Mouse (Mus musculus) natural killer cell, adult 2 months (primary cell): ENCODE data around the gene Lrrc29.
"Not testable (repeated sequence)": the region's sequence is repeated elsewhere in the genome, so short reads cannot be mapped to it uniquely, and the experiment has no call there.

ENCODE experiments used
- DNase-seq, 2 experiments: peaks; one replicate each; pipeline ENCODE4 v3.0.0; 2022; ENCODE audit warnings: low spot score in 2 of 2

The Lrrc29 gene

DNA sequence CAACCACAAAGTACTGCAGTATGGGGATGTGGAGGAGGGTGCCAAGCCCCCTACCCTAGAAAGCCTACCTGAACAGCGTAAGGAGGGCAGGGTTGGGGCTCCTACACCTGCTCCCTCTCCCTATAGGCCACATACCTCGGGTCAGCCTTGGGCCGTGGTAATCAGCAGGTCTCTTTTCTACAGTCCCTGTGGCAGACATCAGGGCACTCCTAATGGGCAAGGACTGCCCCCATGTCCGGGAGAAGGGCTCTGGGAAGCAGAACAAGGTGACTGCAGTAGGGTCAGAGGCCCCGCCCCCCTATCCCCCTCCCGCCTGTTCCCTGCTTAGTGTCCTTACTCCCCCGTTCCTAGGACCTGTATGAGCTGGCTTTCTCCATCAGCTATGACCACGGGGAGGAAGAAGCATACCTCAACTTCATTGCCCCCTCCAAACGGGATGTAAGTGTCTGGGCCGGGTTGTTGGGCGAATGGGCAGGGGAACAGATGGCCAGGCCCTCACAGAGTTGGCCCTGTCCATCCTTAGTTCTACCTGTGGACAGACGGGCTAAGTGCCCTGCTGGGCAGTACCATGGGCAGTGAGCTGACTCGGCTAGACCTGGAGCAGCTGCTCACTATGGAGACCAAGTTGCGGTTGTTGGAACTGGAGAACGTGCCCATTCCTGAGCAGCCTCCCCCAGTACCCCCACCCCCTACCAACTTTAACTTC, 16.8 kb downstream of the Lrrc29 start:
- DNase-seq = no peak

- DNase-seq = no peak
Measured at GRCm38 (mm10) chr8:105308428-105308827, 17.6 kb downstream of the Lrrc29 start.

GRCm38 (mm10) chr8:105307670-105308069, 18.4 kb downstream of the Lrrc29 start:
- DNase-seq = no peak

DNA sequence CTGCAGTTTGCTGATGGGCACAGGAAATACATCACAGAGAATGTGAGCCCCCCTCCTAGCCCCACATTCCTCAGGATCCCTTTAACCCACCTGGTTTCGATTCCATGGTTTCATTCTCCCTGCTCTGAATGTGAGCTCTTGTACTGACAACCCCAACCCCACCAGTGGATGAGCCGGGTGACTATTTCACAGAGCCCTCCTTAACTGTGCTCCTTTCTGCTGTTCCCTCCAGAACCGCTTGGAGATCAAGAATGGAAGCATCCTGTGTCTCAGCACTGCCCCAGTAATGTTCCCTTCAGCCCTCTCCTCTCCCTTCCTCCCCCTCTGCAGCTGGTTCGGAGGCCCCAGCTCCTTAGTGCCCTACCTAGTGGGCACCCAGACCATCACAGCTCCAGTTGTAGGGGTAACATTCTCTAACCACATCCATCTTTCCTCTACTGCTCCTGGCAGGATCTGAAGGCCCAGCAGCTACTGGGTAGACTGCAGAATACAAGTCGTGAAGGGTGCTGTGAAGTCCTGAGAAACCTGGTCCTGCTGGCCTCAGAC, 19.9 kb downstream of the Lrrc29 start:
- DNase-seq = no peak

DNA sequence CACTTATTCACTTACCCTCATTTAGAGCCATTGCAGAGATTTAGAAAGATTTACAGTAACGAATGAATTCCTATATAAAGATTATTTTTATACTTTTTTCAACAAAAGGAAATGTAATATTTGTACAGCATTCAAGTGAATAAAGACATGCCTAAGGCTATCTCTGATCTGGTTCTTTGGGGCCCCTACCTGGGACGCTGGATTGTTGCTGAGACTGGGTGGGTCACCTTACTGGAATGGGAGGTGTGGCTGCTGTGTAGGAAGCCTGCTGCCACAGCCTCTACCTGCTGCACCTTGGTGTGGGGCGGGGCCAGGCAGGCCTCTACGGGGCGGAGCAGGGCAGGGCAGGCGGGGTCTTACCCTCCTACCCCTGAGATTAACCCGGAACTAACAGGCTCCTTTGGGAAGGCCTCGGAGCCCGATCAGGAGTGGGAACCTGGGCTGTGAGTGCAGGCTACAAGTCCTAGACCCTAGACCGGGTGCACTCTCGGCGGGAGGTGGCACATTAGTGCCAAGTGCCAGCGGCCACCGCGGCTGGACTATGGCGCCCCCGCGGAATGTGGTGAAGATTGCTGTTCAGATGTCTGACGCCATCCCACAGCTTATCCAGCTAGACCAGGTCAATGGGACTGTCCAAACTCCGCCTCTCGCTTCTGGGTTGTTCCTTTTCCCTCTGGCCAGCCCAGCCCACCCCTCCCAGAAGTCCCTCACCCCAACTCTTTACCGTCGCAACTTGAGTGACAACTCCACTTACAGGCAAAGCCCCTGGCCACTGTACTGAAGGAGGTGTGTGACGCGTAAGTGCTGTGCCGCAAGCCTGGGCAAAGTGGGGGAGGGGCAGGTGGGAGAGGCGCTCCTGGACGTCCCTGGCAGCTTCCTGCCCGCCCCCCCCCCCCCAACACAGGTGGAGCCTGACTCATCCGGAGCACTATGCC, 20.6 kb downstream of the Lrrc29 start, which contains the start of gene Elmo3:
TSS of gene Elmo3 (plus strand) at position 391 of the 935 bp plus-strand sequence.
- DNase-seq = peak in 1 of 2 experiments; percentile 27

GRCm38 (mm10) chr8:105304325-105305210, 21.5 kb downstream of the Lrrc29 start:
- DNase-seq = no peak

- no peak for DNase-seq
Measured at GRCm38 (mm10) chr8:105303874-105304273, 22.2 kb downstream of the Lrrc29 start.

GRCm38 (mm10) chr8:105303396-105303795, 22.7 kb downstream of the Lrrc29 start:
- DNase-seq = no peak

DNA sequence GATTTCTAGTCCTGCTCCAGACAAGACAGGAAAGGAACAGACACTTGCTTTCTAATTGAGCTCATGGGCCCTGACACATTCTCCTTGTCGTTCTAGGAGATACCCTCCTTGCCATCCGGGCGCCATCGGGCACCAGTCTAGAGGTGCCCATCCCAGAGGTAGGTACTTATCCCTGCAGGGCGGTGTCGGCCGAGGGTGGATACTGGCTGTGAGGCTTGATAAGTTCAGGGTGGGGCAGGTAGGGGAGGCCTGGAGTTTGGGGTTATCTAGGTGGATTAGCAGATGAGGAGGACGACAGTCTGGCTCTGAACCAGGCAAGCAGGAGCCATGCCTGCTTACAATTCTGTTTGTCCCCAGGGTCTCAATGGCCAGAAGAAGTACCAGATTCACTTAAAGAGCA, 26.1 kb downstream of the Lrrc29 start:
- no peak for DNase-seq

GRCm38 (mm10) chr8:105298351-105299252, 27.5 kb downstream of the Lrrc29 start:
- DNase-seq = no peak

DNA sequence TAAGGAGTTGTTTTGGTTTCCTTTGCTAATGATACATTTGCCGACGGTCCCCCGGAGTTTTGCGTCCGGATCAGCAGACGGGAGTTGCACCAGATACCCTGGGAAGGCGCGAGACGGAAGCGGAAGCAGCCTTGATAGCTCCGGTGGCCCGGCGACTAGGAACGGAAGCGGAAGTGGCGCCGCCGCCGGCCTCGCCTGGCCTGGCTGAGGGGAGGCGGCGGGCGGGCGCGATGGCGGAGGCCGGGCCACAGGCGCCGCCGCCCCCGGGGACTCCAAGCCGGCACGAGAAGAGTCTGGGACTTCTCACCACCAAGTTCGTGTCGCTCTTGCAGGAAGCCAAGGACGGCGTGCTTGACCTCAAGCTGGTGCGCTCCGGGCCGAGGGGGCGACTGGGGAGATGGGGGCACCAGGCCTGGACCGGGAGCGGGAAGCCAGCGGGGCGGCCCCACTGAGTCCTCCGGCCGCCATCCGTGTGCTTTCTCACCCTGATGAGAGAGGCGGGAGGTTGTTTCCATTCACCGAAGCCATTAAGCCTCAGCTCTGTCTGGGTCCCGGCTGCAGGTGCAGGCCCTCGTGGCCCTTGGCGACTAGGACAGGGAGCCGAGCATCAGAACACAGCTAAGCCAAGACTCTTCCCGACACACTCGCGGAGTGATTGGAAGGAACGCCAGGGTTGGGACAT, 28.4 kb downstream of the Lrrc29 start, which contains the start of gene E2f4:
TSS of gene E2f4 (plus strand) at position 153 of the 682 bp plus-strand sequence.
- DNase-seq = peak; percentile 81 to 87

- DNase-seq = peak in 1 of 2 experiments; percentile 33
Measured at GRCm38 (mm10) chr8:105295895-105296573, 30.0 kb downstream of the Lrrc29 start, which contains the start of gene Exoc3l. Gene Exoc3l (minus strand): TSS chr8:105296101.

GRCm38 (mm10) chr8:105295256-105295655, 30.8 kb downstream of the Lrrc29 start:
- DNase-seq = no peak

DNA sequence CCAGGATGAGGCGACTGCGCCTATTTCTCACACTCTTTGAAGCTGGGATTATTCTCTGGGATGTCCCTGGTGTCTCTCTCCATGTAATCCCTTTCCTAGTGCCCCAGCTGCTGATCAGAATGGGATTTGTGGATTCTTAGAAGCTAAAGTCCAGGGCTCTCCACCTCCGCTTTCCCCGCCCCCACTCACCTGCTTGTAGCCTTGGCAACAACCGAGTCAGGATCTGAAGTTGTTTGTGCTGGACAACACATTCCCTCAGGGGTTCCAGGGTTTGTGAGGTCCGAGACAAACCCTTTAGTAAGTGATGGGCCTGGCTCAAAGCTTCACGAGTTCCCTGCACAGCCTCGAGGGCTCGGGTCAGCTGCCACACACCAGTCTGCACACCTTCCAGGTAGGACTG, 31.3 kb downstream of the Lrrc29 start:
- no peak for DNase-seq

GRCm38 (mm10) chr8:105293405-105293804, 32.7 kb downstream of the Lrrc29 start:
- DNase-seq = no peak

GRCm38 (mm10) chr8:105292471-105292870, 33.6 kb downstream of the Lrrc29 start:
- DNase-seq = no peak

DNA sequence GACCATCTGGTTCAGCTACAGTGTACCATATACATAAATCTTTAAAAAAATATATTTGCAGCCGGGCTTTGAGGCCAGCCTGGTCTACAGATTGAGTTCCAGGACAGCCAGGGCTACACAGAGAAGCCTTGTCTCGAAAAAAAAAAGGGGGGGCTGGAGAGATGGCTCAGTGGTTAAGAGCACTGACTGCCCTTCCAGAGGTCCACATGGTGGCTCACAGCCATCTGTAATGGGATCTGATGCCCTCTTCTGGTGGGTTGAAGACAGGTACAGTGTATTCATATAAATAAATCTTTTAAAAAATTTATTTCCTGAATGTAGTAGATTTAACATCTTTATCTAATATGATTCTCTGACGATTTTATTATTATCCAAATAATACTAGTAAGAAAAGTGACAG, 34.3 kb downstream of the Lrrc29 start:
- DNase-seq = not testable (repeated sequence)

DNA sequence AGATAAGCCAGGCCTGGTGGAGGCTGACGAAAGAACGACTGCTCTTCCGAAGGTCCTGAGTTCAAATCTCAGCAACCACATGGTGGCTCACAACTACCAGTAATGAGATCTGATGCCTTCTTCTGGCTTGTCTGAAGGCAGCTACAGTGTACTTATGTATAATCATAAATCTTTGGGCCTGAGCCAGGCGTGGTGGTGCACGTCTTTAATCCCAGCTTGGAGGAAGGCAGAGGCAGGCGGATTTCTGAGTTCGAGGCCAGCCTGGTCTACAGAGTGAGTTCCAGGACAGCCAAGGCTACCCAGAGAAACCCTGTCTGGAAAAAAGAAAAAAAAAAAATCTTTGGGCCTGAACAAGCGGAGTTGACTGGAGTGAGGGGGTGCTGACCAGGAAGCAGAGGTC, 34.7 kb downstream of the Lrrc29 start:
- not testable (repeated sequence) for DNase-seq
